Mouse (Mus musculus): Measurements from ENCODE around the gene Actl6a.

DNA sequence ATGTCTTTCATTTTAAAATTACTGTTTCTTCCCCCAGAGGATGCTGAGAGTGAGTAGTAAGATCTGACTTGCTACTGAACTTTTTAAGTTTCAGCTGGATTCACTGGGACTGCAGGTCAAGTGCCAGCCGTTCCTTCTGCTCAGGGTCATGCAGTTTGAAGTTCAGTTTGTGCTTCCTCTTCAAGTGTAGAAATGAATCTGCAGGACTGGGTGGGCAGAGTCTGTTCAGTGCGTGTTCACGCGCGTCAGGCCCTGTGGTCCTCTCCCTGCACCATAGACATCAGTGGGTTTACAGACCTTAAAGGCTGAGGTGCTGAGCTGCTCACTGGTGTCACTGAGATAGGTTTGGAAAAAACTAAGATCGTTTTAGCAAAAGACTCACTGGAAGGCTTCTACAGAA is 38.9 kb downstream of the Actl6a start:
- no peak for TF ChIP-seq CTCF (IDR thresholded peaks at IDR 0.05; ENCODE audit: borderline replicate concordance, insufficient read depth, low read depth, low read length)
- no peak for TF ChIP-seq POLR2A (IDR thresholded peaks at IDR 0.05; ENCODE audit: borderline replicate concordance, insufficient read depth, low read length)

Data from cerebellum, adult 2 months (tissue).